Mouse (Mus musculus): ENCODE data around the gene Cdhr1. TPM values are rescaled to one million over a fixed set of nuclear protein-coding genes. Genes with fewer than 3 reads are reported as not detected.

Cdhr1 gene
- polyA plus RNA-seq (2014; fragmentation: Illumina TruSeq; extraction: RNeasy Lipid Tissue Mini Kit (QIAGEN cat#74804); ENCODE audit: low read depth, low replicate concordance): 0.42 TPM

GRCm38 (mm10) chr14:37097956-37098530 is at the start of gene Cdhr1:
TSS of gene Cdhr1 (minus strand) at chr14:37098347.

GRCm38 (mm10) chr14:37135127-37135593 is 37.0 kb upstream of the Cdhr1 start, which contains the start of gene Ghitm:
TSS of gene Ghitm (minus strand) at chr14:37135272.

GRCm38 (mm10) chr14:37113922-37114321 is 15.8 kb upstream of the Cdhr1 start, which contains the start of gene 2610528A11Rik:
TSS of gene 2610528A11Rik (minus strand) at chr14:37114022.

GRCm38 (mm10) chr14:37067629-37068028 is 30.5 kb downstream of the Cdhr1 start, which contains the start of gene Lrit2:
TSS of gene Lrit2 (plus strand) at chr14:37067929.

GRCm38 (mm10) chr14:37048914-37049410 is 49.2 kb downstream of the Cdhr1 start, which contains the start of gene Rgr:
TSS of gene Rgr (minus strand) at chr14:37048964.

Other genes starting within 250 kb of the Cdhr1 start
- 300 TPM for gene Ccser2, start 129.6 kb downstream of the Cdhr1 start, polyA plus RNA-seq (2014; fragmentation: Illumina TruSeq; extraction: RNeasy Lipid Tissue Mini Kit (QIAGEN cat#74804); ENCODE audit: low read depth, low replicate concordance)
- gene Rgr, start 49.4 kb downstream of the Cdhr1 start, polyA plus RNA-seq (2014; fragmentation: Illumina TruSeq; extraction: RNeasy Lipid Tissue Mini Kit (QIAGEN cat#74804); ENCODE audit: low read depth, low replicate concordance): not detected
- 0.07 TPM for gene Lrit1, start 43.5 kb downstream of the Cdhr1 start, polyA plus RNA-seq (2014; fragmentation: Illumina TruSeq; extraction: RNeasy Lipid Tissue Mini Kit (QIAGEN cat#74804); ENCODE audit: low read depth, low replicate concordance)
- gene Lrit2, start 30.4 kb downstream of the Cdhr1 start, polyA plus RNA-seq (2014; fragmentation: Illumina TruSeq; extraction: RNeasy Lipid Tissue Mini Kit (QIAGEN cat#74804); ENCODE audit: low read depth, low replicate concordance): not detected
- 27.6 TPM for gene 2610528A11Rik, start 15.7 kb upstream of the Cdhr1 start, polyA plus RNA-seq (2014; fragmentation: Illumina TruSeq; extraction: RNeasy Lipid Tissue Mini Kit (QIAGEN cat#74804); ENCODE audit: low read depth, low replicate concordance)
- gene Ghitm, start 36.9 kb upstream of the Cdhr1 start, polyA plus RNA-seq (2014; fragmentation: Illumina TruSeq; extraction: RNeasy Lipid Tissue Mini Kit (QIAGEN cat#74804); ENCODE audit: low read depth, low replicate concordance): 382 TPM

Measured in testis, adult 10 weeks (tissue).